Mouse (Mus musculus) G1E (cell line): ENCODE results near the gene Arg2.

ENCODE experiments used
- CTCF ChIP-seq: IDR thresholded peaks from 2 replicates; pipeline ENCODE4 v1.5.1; 2012; ENCODE audit warnings: low read depth, low read length, inconsistent platforms, mixed read lengths
- GATA1 ChIP-seq: IDR thresholded peaks from 2 replicates; pipeline ENCODE4 v1.6.1; 2012; ENCODE audit warnings: borderline replicate concordance, low read length, inconsistent platforms, mixed read lengths
- POLR2AphosphoS5 ChIP-seq: IDR thresholded peaks from 2 replicates; pipeline ENCODE4 v1.6.1; 2012; ENCODE audit warnings: low read depth, low read length, inconsistent platforms; ENCODE audit not compliant: insufficient replicate concordance
- TAL1 ChIP-seq: conservative IDR thresholded peaks from 2 replicates; pipeline ENCODE4 v1.6.1; 2012; ENCODE audit warnings: low read depth, low read length, inconsistent platforms, mixed read lengths

GRCm38 (mm10) chr12:79162876-79163275, 32.3 kb downstream of the Arg2 start:
- TF ChIP-seq CTCF (no peak), POLR2AphosphoS5 (no peak), TAL1 (no peak), GATA1 (no peak)
